Mouse (Mus musculus) brain, embryonic 14.5 days (tissue): ENCODE measurements around the gene Mark4. TPM values are rescaled to one million over a fixed set of nuclear protein-coding genes. Genes with fewer than 3 reads are reported as not detected.

Experiments
- DNase-seq: peaks from one replicate; pipeline ENCODE4 v3.0.0-alpha.2; 2011; ENCODE audit warnings: low read depth
- CTCF ChIP-seq: fragments of 200-500 bp; IDR thresholded peaks from 2 replicates; pipeline ENCODE4 v1.5.1; 2012; ENCODE audit warnings: inconsistent platforms, mild to moderate bottlenecking, moderate library complexity, borderline replicate concordance; ENCODE audit not compliant: insufficient read depth, insufficient read length; ENCODE audit errors: extremely low read depth
- POLR2A ChIP-seq: fragments of 200-500 bp; IDR thresholded peaks from 2 replicates; pipeline ENCODE4 v1.6.1; 2012; ENCODE audit warnings: mild to moderate bottlenecking, inconsistent platforms, borderline replicate concordance; ENCODE audit not compliant: poor library complexity, insufficient read depth, insufficient read length, severe bottlenecking; ENCODE audit errors: extremely low read depth
- polyA plus RNA-seq: library from polyadenylated mRNA; depleted of rRNA; stranded (reverse); fragments of >200 nt; gene quantifications from 2 replicates; pipeline ENCODE4 v1.2.3, GENCODE M21; 2012; rRNA removed

The Mark4 gene
- polyA plus RNA-seq, 1 experiment = 67.0 TPM

GRCm38 (mm10) chr7:19383708-19384107 lies 74.9 kb downstream of the Mark4 start:
- no peak for DNase-seq
- no peak for TF ChIP-seq POLR2A
- no peak for TF ChIP-seq CTCF

GRCm38 (mm10) chr7:19382166-19382541 lies 76.5 kb downstream of the Mark4 start:
- peak; percentile 29 for DNase-seq
- no peak for TF ChIP-seq POLR2A
- TF ChIP-seq CTCF = no peak

- peak; percentile 47; the same call in 1 of the 2 replicates for TF ChIP-seq POLR2A
- no peak for TF ChIP-seq CTCF
- peak; percentile 100 for DNase-seq
Measured at GRCm38 (mm10) chr7:19381377-19382165, 77.0 kb downstream of the Mark4 start, which contains the start of gene Ercc2. TSS of gene Ercc2 (plus strand) at chr7:19382010.

GRCm38 (mm10) chr7:19378049-19378448 lies 80.6 kb downstream of the Mark4 start:
- TF ChIP-seq CTCF (no peak), POLR2A (no peak)
- DNase-seq = no peak

- DNase-seq = no peak
- no peak for TF ChIP-seq CTCF
- no peak for TF ChIP-seq POLR2A
Measured at GRCm38 (mm10) chr7:19376019-19376418, 82.6 kb downstream of the Mark4 start.

GRCm38 (mm10) chr7:19375368-19375767 lies 83.3 kb downstream of the Mark4 start:
- DNase-seq = no peak
- no peak for TF ChIP-seq POLR2A
- no peak for TF ChIP-seq CTCF

Other genes starting within 250 kb of the Mark4 start
- 4.7 and 5.3 TPM in 2 replicates for gene Gpr4, start 246.3 kb downstream of the Mark4 start, polyA plus RNA-seq
- 31.1 and 33.3 TPM in 2 replicates for gene Opa3, start 230.5 kb downstream of the Mark4 start, polyA plus RNA-seq
- 66.4 and 89.0 TPM in 2 replicates for gene Vasp, start 187.0 kb downstream of the Mark4 start, polyA plus RNA-seq
- 1.1 and 1.3 TPM in 2 replicates for gene Ppm1n, start 178.8 kb downstream of the Mark4 start, polyA plus RNA-seq
- gene Rtn2, start 176.2 kb downstream of the Mark4 start, polyA plus RNA-seq = 159 and 189 TPM in 2 replicates
- 0.19 and 0.23 TPM in 2 replicates for gene Fosb, start 148.8 kb downstream of the Mark4 start, polyA plus RNA-seq
- 65.1 and 81.9 TPM in 2 replicates for gene Ercc1, start 114.0 kb downstream of the Mark4 start, polyA plus RNA-seq
- 11.9 and 12.7 TPM in 2 replicates for gene Cd3eap, start 99.3 kb downstream of the Mark4 start, polyA plus RNA-seq
- 8.2 and 8.9 TPM in 2 replicates for gene Ppp1r13l, start 99.1 kb downstream of the Mark4 start, polyA plus RNA-seq
- gene Ercc2, start 76.8 kb downstream of the Mark4 start, polyA plus RNA-seq = 81.7 and 106 TPM in 2 replicates
- 1.5 and 2.5 TPM in 2 replicates for gene Klc3, start 54.7 kb downstream of the Mark4 start, polyA plus RNA-seq
- 0.24 and 0.31 TPM in 2 replicates for gene Ckm, start 54.0 kb downstream of the Mark4 start, polyA plus RNA-seq
- gene Exoc3l2, start 4.5 kb upstream of the Mark4 start, polyA plus RNA-seq = 0.91 and 1.0 TPM in 2 replicates
- gene Bloc1s3, start 49.5 kb upstream of the Mark4 start, polyA plus RNA-seq = 11.2 and 14.6 TPM in 2 replicates
- gene Trappc6a, start 49.6 kb upstream of the Mark4 start, polyA plus RNA-seq = 29.0 and 38.3 TPM in 2 replicates
- 0.51 and 0.68 TPM in 2 replicates for gene Nkpd1, start 59.0 kb upstream of the Mark4 start, polyA plus RNA-seq
- 116 and 136 TPM in 2 replicates for gene Ppp1r37, start 104.3 kb upstream of the Mark4 start, polyA plus RNA-seq
- gene Zfp296, start 118.5 kb upstream of the Mark4 start, polyA plus RNA-seq = 1.4 and 1.6 TPM in 2 replicates
- gene Gemin7, start 118.8 kb upstream of the Mark4 start, polyA plus RNA-seq = 67.3 and 72.9 TPM in 2 replicates
- 154 and 197 TPM in 2 replicates for gene Clasrp, start 145.7 kb upstream of the Mark4 start, polyA plus RNA-seq
- 4.8 and 5.3 TPM in 2 replicates for gene Relb, start 170.6 kb upstream of the Mark4 start, polyA plus RNA-seq
- 89.4 and 114 TPM in 2 replicates for gene Clptm1, start 206.2 kb upstream of the Mark4 start, polyA plus RNA-seq
- gene Apoc2, start 219.1 kb upstream of the Mark4 start, polyA plus RNA-seq = 0.30 TPM in 2 replicates
- not detected in 2 replicates for gene Gm44805, start 222.6 kb upstream of the Mark4 start, polyA plus RNA-seq
- not detected in 2 replicates for gene Apoc4, start 222.7 kb upstream of the Mark4 start, polyA plus RNA-seq
- gene Apoc1, start 233.8 kb upstream of the Mark4 start, polyA plus RNA-seq = 0.81 and 2.0 TPM in 2 replicates
- gene Apoe, start 240.4 kb upstream of the Mark4 start, polyA plus RNA-seq = 235 and 295 TPM in 2 replicates